Mouse (Mus musculus) ES-CJ7 (cell line): ENCODE measurements around the gene Six1.

ENCODE experiments used
- DNase-seq: peaks from one replicate; pipeline ENCODE4 v3.0.0; 2011; ENCODE audit warnings: low read depth, low spot score

The Six1 gene

DNA sequence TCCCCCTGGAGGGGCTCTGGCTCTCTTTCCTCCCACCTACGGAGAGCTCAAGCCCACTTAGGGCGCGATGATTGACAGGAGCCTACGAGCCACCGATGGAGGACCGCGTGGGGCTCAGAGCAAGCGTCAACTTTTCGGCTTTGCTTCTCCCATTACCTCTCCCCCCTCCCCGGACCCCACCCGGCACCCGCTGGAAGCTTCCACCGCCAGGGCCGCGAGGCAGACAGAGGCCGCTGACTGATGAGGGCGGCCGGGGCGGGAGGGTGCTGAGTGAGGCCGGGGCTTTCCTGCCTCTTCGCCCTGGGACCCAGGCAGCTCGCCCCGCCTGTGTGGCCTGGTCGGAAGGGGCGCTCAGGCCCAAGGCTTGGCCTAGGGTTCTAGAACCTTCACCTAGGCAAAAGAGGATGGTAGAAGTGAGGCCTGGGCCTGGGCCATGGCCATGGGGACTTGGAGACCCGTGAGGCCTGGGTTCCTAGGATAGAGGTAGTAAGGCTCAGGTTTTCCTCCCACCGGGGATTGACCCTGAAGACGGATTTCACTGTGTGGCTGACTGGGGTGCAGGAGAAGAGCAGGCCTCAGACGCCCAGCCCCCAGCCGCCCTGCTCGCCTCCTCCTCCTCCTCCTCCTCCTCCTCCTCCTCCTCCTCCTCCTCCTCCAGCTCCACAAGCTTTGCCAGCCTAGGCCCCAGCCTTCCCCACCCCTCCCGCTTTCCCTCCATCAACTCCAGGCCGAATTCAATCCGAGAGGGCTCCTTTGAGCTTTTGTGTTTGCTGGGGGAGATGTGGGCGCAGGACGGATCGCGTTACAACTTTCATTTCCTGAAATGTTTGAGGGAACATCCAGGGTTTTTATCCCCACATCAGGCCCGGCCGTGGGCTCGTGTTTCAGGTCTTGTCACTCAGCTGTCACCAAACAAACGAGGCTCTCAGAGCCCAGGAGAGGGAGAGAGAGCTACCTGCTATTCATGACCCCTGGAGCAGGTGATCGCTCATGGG lies 18.5 kb downstream of the Six1 start:
- DNase-seq = peak; percentile 65

DNA sequence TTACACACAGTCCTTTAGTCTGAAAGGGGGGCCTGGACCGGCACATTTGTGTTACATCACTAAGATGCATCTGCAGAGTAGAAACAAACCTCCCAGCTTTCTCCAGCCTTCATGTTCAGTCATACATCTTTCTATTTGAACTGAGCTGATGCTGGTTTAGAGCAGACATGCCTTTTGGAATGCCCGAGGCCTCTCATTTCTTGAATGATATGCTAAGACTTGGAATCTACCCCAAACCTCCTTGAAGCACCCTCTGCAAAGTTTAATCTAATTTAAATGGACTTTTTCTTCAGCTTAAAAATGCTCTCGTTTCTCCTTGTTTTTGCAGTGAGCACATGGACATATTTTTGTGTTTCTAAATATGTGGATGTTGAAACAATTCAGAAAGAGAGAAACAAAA lies 21.0 kb downstream of the Six1 start:
- DNase-seq = no peak

DNA sequence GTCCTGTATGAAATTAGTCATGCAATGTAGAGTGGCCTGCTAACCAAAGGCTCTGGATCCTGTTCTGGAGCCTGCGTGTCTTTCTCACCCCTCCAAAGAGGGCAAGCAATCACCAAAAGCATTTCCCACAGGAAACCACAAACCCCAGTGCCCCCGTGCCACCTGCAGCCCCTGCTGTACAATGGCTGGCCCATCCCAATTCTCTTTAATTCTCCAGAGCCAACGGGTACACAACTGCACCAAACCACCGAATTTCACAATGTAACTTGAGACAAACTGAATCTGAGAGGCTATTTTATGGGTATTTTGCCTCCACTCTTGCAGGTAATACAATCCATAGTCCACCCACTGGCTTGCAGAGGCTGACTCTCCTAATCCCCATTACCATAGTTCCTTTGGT lies 22.4 kb downstream of the Six1 start:
- no peak for DNase-seq

DNA sequence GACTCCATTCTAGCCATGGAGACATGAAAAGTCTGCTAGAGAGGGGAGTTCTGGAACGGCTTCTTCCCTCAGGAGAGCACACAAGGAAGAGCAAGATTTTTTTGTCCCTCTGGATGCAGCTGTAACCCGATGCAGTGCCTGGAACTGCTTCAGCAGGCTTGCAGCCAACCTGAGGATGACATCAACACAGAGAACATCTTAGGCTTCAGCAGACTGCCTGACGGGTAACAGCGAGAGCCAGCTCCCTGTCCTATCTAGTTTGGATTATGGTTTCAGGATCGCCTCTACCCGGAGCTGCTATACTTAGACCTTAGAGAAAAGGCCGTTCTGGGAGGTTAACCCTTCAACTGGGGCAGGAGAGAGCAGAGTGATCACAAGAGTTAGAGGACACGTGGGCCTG lies 28.2 kb downstream of the Six1 start:
- no peak for DNase-seq

DNA sequence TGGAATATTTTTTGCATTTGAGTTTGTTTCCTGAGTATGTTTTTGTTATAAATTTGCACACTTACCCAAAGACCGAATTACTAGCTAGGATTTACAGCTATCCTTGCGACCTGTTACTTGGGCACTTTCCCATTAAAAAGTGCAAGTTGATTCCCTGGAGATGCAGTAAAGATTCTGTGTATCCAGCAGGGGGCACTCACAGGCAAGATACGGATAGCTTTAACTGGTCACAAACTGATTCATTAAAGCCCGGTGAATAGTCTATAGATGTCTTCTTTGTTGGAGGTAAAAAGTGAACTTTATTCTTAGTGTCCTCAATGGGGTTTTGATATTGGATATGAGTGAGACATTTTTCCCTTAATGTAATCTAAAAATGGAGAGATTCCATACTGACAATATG lies 32.7 kb downstream of the Six1 start:
- DNase-seq = peak; percentile 70

DNA sequence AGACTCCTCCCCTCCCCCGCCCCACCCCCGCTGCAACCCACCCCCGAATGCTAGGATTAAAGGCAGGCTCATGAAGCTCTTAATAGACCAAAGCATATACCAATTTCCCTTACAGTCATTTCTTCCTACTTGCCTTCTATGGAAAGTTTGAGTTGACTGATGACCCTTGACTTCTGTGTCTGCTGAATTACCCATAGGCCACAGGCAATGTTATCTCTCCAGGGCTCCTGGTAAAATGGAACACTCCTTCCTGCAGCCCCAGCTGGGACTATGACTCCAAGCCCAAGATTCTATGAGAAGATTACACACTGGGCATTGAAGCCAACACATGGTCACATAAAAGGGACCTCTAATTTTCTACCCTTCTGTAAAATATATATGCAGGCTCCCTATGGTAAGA lies 33.3 kb downstream of the Six1 start:
- DNase-seq = no peak

DNA sequence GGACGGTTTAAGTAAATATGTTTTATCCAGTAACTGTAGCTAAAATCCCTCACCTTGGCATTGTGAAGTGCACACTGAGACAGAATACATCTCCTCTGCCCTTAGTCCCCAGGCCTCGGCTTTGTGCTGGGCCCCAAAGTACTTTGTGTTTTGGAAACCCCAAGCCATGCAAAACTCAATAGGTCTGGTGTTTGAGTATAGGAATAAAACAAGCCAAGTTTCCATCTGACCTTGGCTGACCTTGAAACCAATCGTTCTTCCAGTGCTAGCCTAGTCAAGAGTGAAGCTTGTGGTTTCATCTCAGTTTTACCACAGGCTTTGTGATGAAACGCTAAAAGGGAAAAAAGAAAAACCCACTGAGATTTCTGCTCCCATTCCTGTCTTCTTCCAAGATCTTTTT lies 34.8 kb downstream of the Six1 start:
- DNase-seq = no peak

DNA sequence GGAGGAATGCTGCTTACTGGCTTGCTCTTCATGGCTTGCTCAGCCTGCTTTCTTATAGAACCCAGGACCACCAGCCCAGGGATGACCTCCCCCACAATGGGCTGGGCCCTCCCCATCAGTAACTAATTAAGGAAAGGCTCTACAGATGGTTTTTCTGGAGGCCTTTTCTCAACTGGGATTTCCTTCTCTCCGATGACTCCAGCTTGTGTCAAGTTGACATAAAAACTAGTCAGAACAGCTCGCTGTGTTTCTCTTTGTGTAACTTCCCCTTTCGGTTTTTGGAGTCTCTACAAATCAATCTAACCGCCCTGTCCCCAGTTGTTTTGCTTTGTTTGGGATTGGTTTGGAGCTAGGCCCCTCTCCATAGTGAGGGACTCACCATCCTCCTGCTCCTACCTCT lies 37.5 kb downstream of the Six1 start:
- no peak for DNase-seq

DNA sequence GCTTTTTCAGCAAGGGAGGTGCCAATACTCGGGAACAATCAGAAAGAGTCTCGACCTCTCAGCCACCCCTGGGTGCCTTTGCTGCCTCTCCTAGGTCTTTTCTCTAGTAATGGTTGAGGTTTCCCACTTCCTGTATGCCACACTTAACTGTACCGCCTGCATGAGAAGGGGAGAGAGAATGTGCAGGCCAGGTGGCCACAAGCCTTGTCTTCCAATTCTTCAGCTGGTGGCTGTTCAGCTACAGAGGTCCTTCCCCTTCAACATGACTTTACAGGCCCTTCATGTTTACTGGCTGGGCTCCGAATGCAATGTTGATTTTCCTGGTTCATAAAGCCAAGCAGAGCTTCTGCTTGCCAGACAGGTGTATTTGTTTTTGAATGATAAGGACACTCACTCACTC lies 39.4 kb downstream of the Six1 start:
- DNase-seq = no peak

DNA sequence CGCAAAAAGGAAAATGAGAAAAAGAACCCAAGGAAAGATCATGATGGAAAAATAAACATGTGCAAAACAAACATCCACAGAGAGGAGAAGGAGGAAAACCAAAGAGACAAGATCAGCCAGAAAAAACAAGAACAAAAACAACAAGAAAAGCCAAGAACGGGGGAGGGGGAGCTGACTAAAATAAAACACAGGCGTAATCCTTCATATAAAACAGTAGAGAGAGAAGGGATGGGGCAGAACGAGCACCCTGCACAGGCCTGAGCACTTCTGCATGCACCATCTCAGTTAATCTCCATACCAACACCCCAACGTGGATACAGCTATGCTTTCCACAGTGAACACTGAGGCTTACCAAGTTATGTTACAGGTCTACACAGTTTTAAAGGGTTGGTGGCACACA lies 40.9 kb downstream of the Six1 start:
- DNase-seq = no peak

DNA sequence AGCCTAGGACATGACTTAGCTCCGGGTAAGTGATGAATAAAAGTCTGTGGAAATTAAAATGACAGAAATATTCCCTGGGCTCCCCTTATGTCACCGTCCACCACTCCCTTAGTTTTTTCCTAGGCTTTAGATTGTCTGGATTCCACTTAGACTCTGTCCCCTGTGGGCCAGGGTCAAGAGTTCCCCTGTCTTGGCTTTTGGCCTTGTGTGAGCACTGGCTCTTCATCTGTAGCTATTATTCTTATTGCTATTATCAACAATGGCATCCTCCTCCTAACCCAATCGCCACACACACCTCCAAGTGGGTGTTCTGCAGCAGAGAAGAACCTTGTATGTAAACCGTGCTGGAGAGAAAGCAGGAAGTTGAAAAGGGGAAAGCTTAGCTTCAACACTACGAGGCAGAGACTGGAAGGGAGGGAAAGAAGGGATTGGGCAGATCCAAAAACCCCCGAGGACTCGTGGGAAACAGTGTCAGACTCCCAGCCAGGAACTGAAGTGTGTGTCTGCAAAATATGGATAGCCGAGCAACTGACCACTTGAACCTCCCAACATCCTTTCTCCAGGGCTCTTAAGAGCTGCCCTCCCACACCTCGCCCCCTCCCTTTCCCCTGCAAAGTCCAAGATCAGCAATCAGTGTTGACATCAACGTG lies 41.4 kb downstream of the Six1 start:
- no peak for DNase-seq

DNA sequence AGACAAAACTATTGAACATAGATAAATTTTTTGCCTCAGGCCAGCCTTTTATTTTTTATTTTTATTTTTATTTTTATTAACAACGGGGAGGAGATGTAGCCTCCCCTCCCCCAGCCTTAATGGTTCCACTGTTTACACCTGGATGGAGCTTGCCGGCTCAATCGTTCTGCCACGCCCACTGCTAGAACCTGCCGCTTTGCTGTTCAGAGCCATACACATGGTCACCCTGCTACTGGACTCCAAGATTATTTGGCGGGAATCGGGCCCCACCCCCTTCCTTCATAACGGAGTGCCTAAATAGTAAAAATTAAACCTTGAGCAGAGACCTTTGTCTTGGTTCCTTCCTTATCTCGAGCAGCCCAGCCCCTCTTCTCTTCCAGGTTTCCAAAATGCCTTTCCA lies 50.8 kb downstream of the Six1 start:
- DNase-seq = peak; percentile 16

DNA sequence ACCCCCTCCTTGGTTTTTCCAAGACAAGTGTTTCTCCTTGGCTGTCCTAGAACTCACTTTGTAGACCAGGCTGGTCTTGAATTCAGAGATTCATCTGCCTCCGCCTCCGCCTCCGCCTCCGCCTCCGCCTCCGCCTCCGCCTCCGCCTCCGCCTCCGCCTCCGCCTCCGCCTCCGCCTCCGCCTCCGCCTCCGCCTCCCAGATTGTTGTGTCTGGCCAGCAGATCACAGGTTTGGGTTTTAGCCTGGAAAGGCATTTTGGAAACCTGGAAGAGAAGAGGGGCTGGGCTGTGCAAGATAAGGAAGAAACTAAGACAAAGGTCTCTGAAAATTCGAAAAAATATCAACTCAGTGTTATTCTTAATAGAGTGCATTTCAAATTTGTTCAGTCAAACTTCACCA lies 51.4 kb downstream of the Six1 start:
- DNase-seq = peak; percentile 20

DNA sequence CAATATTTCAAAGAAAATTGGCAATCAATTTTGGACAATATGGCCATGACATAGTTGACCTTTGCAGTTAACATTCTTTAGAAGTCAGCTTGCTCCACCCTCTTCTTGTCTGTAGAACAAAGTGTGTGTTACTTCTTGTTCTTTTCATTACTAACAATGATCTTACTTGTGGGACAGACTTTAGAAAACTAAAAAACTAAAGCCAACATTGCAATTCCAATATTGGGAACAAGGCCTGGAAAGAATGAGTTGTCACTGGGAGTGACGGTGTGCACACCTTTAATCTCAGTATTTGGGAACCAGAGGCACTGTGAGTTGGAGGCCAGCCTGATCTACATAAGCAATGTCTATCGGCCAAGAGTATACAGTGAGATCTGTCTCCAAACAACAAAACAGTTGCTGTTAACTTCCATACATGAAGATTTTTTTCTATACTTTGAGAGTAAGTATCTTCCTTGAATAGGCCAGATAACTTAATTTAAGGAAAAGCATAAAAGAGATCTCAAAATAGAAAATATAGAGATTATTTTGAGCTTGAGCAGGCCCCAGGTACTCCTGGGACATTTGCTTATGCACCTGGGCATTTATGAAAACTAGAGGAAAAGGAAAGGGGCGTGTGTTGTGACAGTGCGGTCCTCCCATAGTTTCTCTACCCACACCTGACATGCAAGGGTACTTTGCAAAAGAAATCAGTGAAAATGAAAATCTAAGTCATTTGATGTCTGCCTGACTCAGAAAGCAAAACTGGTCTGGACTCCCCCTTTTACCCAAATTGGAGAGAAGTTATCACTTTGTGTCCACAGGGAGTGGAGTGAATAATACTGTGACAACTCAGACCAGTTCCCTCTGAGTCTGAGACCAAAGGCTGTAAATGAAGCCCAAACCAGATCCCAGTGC lies 55.3 kb downstream of the Six1 start:
- no peak for DNase-seq

DNA sequence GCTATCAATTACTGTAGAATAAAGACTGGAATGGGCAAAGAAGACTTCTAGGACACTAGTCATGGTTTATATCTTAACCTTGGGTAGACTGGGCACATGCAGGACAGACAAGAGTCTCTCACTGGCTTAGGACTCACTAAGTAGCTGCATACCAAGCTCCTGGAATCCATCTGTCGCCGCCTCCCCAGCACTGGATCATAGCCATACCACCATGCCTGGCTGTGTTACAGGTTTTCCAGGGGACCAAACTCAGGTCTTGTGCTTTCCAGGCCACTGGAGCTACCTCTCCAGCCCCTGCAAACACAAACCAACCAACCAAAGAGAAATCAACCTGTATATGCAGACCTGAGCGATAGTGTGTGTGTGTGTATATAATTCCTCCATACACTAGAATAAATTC lies 57.0 kb downstream of the Six1 start:
- no peak for DNase-seq
